In the genomic region with DNA sequence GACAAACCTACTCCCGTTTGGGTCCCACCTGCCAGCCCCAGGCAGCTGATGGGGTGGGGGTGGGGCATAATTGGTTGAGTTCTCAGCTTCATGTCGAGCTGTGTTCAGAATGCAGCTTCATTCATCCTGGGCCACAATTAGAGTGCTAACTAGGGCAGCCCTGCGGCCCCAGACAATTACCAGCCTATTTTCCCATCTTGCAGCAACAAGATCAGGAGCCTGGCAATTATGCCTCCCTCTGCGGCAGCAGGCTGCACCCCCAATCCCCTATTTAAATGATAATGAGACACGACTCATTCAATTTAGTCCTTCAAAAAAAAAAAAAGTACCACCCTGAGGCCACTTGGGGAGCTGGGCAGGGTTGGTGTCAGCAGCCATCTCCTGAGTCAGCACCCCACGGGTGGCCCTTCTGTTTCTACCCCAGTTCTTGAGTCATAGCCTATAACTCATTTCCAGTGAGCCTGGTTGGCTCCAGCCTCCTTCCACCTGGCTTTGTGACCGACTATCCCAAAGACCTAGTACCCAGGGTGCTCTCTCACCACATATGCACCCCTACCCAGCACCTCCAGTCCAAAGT, we compare ENCODE assay signal across 9 mouse cellular contexts. TPM values are rescaled to one million over a fixed set of nuclear protein-coding genes. Genes with fewer than 3 reads are reported as not detected.
DNase-seq lines count a peak whose midpoint lies in the region; ATAC-seq and TF ChIP-seq lines count a peak whose summit lies in the region.
"Had no signal": no experiment of that assay in that cellular context is flagged by ENCODE, and none has a peak within 500 bp of the region (broad histone marks: within the 10 kb centered on the region; RNA-seq: fewer than 3 reads in every experiment).

No protein-coding gene starts in this region.

- peaks cover 83% of the 10 kb centered on the region for H3K36me3 ChIP-seq in E14TG2a.4 (ENCODE audit: insufficient read depth, low read length)
- H3K36me3 ChIP-seq in embryonic facial prominence, embryonic 12.5 days = peaks cover 6% of the 10 kb centered on the region; the same call in 1 of the 2 replicates
- no peaks in the 10 kb centered on the region for H3K36me3 ChIP-seq in neural tube, embryonic 15.5 days
- no peaks in the 10 kb centered on the region for H3K36me3 ChIP-seq in kidney, adult 2 months (ENCODE audit: control insufficient read depth, insufficient read depth, low read length)

- peak overlapping the region; percentile 59 for H3K4me3 ChIP-seq in E14TG2a.4 (replicated peaks; ENCODE audit: low read length)
- H3K4me3 ChIP-seq in embryonic facial prominence, embryonic 12.5 days = no peak overlapping the region
- H3K4me3 ChIP-seq in neural tube, embryonic 15.5 days (replicated peaks) = no peak overlapping the region
- H3K4me3 ChIP-seq in kidney, adult 2 months (ENCODE audit: insufficient read depth, low read depth, low read length) = no peak overlapping the region
- H3K4me3 ChIP-seq: limb, embryonic 15.5 days had no signal

- H3K9ac ChIP-seq in embryonic facial prominence, embryonic 12.5 days = no peak overlapping the region
- H3K9ac ChIP-seq in neural tube, embryonic 15.5 days (replicated peaks) = no peak overlapping the region
- H3K9ac ChIP-seq: limb, embryonic 15.5 days had no signal

- no peak for TF ChIP-seq POLR2A in kidney, adult 2 months (IDR thresholded peaks at IDR 0.05; ENCODE audit: low read depth, low read length)

- no peak for ATAC-seq in embryonic facial prominence, embryonic 12.5 days (ENCODE audit: insufficient number of reproducible peaks, insufficient read depth, low FRiP score, low TSS enrichment)
- ATAC-seq in neural tube, embryonic 15.5 days (ENCODE audit: low FRiP score) = peak; percentile 67

- H3K4me2 ChIP-seq in embryonic facial prominence, embryonic 12.5 days (replicated peaks) = no peak overlapping the region
- no peak overlapping the region; the same call in 1 of the 2 replicates for H3K4me2 ChIP-seq in neural tube, embryonic 15.5 days
- H3K4me2 ChIP-seq: limb, embryonic 15.5 days had no signal

- peak; percentile 86 for DNase-seq in adrenal gland, adult 2 months
- peak; percentile 56 to 74 for DNase-seq in layer of hippocampus, adult 18-20 months (ENCODE audit: low spot score in 2 of 2)
- DNase-seq in kidney, adult 2 months = no peak
- no peak for DNase-seq in spleen, postnatal 36 days (ENCODE audit: low spot score in 2 of 2)
- no peak for DNase-seq in ovary, postnatal 36 days (ENCODE audit: low spot score)

- peaks cover 83% of the 10 kb centered on the region for H3K4me1 ChIP-seq in E14TG2a.4 (replicated peaks; ENCODE audit: low read depth, low read length)
- peaks cover 9% of the 10 kb centered on the region; the same call in 1 of the 2 replicates for H3K4me1 ChIP-seq in embryonic facial prominence, embryonic 12.5 days
- peaks cover 41% of the 10 kb centered on the region for H3K4me1 ChIP-seq in neural tube, embryonic 15.5 days
- no peaks in the 10 kb centered on the region for H3K4me1 ChIP-seq in kidney, adult 2 months (ENCODE audit: control insufficient read depth, insufficient read depth, low read length)

- H3K27ac ChIP-seq in embryonic facial prominence, embryonic 12.5 days = peak overlapping the region; percentile 54; the same call in 1 of the 2 replicates
- peak overlapping the region; percentile 75 for H3K27ac ChIP-seq in neural tube, embryonic 15.5 days (replicated peaks)
- H3K27ac ChIP-seq in kidney, adult 2 months (ENCODE audit: insufficient read depth, low read depth, low read length) = no peak overlapping the region
- H3K27ac ChIP-seq: limb, embryonic 15.5 days had no signal

- H3K27me3 ChIP-seq in E14TG2a.4 (ENCODE audit: insufficient read depth, low read length) = no peaks in the 10 kb centered on the region
- no peaks in the 10 kb centered on the region for H3K27me3 ChIP-seq in embryonic facial prominence, embryonic 12.5 days
- no peaks in the 10 kb centered on the region for H3K27me3 ChIP-seq in neural tube, embryonic 15.5 days (replicated peaks)
- no peaks in the 10 kb centered on the region for H3K27me3 ChIP-seq in kidney, adult 2 months (replicated peaks; ENCODE audit: control insufficient read depth, insufficient read depth, low read length)
- H3K27me3 ChIP-seq: limb, embryonic 15.5 days had no signal

- WGBS in embryonic facial prominence, embryonic 12.5 days = 18% methylated on average over 7 of the region's 7 CpGs
- WGBS in neural tube, embryonic 15.5 days = 7% methylated on average over 7 of the region's 7 CpGs
- 43% methylated on average over 7 of the region's 7 CpGs for WGBS in kidney, adult 2 months

- no peaks in the 10 kb centered on the region for H3K9me3 ChIP-seq in E14TG2a.4 (ENCODE audit: low read length)
- no peaks in the 10 kb centered on the region for H3K9me3 ChIP-seq in embryonic facial prominence, embryonic 12.5 days
- no peaks in the 10 kb centered on the region for H3K9me3 ChIP-seq in neural tube, embryonic 15.5 days (replicated peaks)
- H3K9me3 ChIP-seq: limb, embryonic 15.5 days had no signal

- TF ChIP-seq CTCF in E14TG2a.4 (conservative IDR thresholded peaks at IDR 0.05; ENCODE audit: low read length) = no peak
- no peak for TF ChIP-seq CTCF in kidney, adult 2 months (conservative IDR thresholded peaks at IDR 0.05; ENCODE audit: insufficient read depth, insufficient read length, low read depth, low read length)

RNA-seq across cellular contexts. Expression of a gene that starts 31.4 kb away (rescaled TPM):
- total RNA-seq in adrenal gland, adult 2 months (2021) = 10 to 100 TPM; 56.7 to 67.2 TPM
- polyA plus RNA-seq in adrenal gland, adult 2 months (2012; rRNA removed) = 267 and 295 TPM in 2 replicates
- polyA plus RNA-seq in embryonic facial prominence, embryonic 12.5 days (2016; fragmentation: Nextera tagmentation; extraction: Ambion mirVana) = 25.4 and 26.6 TPM in 2 replicates
- total RNA-seq in layer of hippocampus, adult 18-20 months (2021) = 10 to 100 TPM; 81.1 to 88.2 TPM
- polyA plus RNA-seq in neural tube, embryonic 15.5 days (2015; fragmentation: Nextera tagmentation; extraction: Ambion mirVana) = 16.7 and 19.7 TPM in 2 replicates
- polyA plus RNA-seq in kidney, adult 2 months (2012; rRNA removed) = 38.2 and 47.0 TPM in 2 replicates

Comparison
In these comparisons a context has a peak if more than half of its experiments do, and no peak if none do; other contexts are left out.
1. DNase-seq: peak in adrenal gland, adult 2 months (single experiment) and layer of hippocampus, adult 18-20 months (2 of 2); none in kidney, adult 2 months (single experiment), spleen, postnatal 36 days (0 of 2) and ovary, postnatal 36 days (single experiment).